Mouse (Mus musculus) forebrain, embryonic 16.5 days (tissue): Measurements from ENCODE around the gene Gm29609. TPM values are rescaled to one million over a fixed set of nuclear protein-coding genes. Genes with fewer than 3 reads are reported as not detected.
"Not testable (repeated sequence)": the region's sequence is repeated elsewhere in the genome, so short reads cannot be mapped to it uniquely, and the experiment has no call there.

ENCODE experiments used
- ATAC-seq: fragments of 200-750 bp; cut with Nextera tagmentation; 2 replicates; pipeline ENCODE4 v1.8.0; 2017; ENCODE audit warnings: mild to moderate bottlenecking, moderate library complexity
- H3K27ac ChIP-seq: fragments of 300-500 bp; sonication (generic); 2 replicates; pipeline ENCODE4 v1.5.1; 2014; ENCODE audit warnings: low read length, control low read depth
- H3K27me3 ChIP-seq: fragments of 300-500 bp; sonication (generic); replicated peaks from 2 replicates; pipeline ENCODE4 v1.6.1; 2014; ENCODE audit warnings: low read length; ENCODE audit not compliant: control insufficient read depth, insufficient read depth
- H3K36me3 ChIP-seq: fragments of 300-500 bp; sonication (generic); 2 replicates; pipeline ENCODE4 v1.6.1; 2014; ENCODE audit not compliant: control insufficient read depth, insufficient read depth
- H3K4me1 ChIP-seq: fragments of 300-500 bp; sonication (generic); replicated peaks from 2 replicates; pipeline ENCODE4 v1.6.1; 2014; ENCODE audit warnings: low read length; ENCODE audit not compliant: control insufficient read depth, insufficient read depth
- H3K4me2 ChIP-seq: fragments of 300-500 bp; sonication (generic); 2 replicates; pipeline ENCODE4 v1.6.1; 2014; ENCODE audit warnings: mild to moderate bottlenecking, low read length, control low read depth
- H3K4me3 ChIP-seq: fragments of 300-500 bp; sonication (generic); replicated peaks from 2 replicates; pipeline ENCODE4 v1.5.1; 2014; ENCODE audit warnings: mild to moderate bottlenecking, low read length, control low read depth
- H3K9ac ChIP-seq: fragments of 300-500 bp; sonication (generic); replicated peaks from 2 replicates; pipeline ENCODE4 v1.6.1; 2014; ENCODE audit warnings: low read depth, low read length, control low read depth
- H3K9me3 ChIP-seq: fragments of 300-500 bp; sonication (generic); 2 replicates; pipeline ENCODE4 v1.6.1; 2016; ENCODE audit warnings: low read length; ENCODE audit not compliant: control insufficient read depth
- WGBS: fragments of 180-500 bp; shearing (Covaris S2); extraction: QIAGEN DNeasy Blood & Tissue Kit; methylation state at CpG from one replicate; pipeline ENCODE4 v1.1.7; 2014; 5-methylcytosine and 5-hydroxymethylcytosine counted together
- polyA plus RNA-seq: library from polyadenylated mRNA; unstranded; fragments of >200 nt; fragmentation: Nextera tagmentation; extraction: Ambion mirVana; gene quantifications from 2 replicates; pipeline ENCODE4 v1.2.1, GENCODE M21; 2015

Gene Gm29609
- polyA plus RNA-seq, 1 experiment from 2014 or later, result 2.5 TPM

DNA sequence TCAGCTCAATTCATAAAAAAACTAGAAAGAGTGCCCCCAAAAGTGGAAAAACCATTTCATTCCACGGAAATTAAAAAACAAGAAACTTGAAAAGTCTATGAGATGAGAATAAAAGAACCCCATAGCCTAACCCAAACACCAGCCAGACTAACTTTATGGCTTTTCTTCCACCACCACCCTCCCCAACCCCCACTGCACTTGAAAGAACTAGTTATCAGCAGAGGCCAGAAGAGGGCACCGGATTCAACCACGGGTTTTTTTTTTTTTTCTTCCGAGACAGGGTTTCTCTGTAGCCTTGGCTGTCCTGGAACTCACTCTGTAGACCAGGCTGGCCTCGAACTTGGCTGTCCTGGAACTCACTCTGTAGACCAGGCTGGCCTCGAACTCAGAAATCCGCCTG, 38.6 kb upstream of the Gm29609 start:
- Histone ChIP-seq H3K4me2 (no peak overlapping the region), H3K9me3 (no peaks in the 10 kb centered on the region), H3K27me3 (no peaks in the 10 kb centered on the region), H3K4me3 (no peak overlapping the region), H3K9ac (no peak overlapping the region), H3K27ac (no peak overlapping the region), H3K4me1 (peaks cover 14% of the 10 kb centered on the region), H3K36me3 (no peaks in the 10 kb centered on the region)
- 68% methylated on average over 7 of the region's 7 CpGs for WGBS
- no peak for ATAC-seq

DNA sequence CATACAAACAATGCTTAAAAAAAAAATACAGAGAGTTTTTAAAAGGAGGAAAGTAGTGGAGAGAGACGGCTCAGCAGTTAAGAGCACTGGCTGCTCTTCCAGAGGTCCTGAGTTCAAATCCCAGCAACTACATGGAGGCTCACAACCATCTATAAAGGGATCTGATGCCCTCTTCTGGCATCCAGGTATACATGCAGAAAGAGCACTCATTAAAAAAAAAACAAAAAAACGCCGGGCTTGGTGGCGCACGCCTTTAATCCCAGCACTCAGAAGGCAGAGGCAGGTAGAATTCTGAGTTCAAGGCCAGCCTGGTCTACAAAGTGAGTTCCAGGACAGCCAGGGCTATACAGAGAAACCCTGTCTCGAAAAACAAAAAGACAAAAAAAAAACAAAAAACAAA, 36.8 kb upstream of the Gm29609 start:
- not testable (repeated sequence) for H3K36me3 ChIP-seq, H3K4me2 ChIP-seq, H3K27me3 ChIP-seq, H3K4me3 ChIP-seq, H3K27ac ChIP-seq, H3K9ac ChIP-seq, H3K9me3 ChIP-seq, ATAC-seq
- peaks cover 11% of the 10 kb centered on the region for H3K4me1 ChIP-seq
- 91% methylated on average over 6 of the region's 6 CpGs for WGBS

DNA sequence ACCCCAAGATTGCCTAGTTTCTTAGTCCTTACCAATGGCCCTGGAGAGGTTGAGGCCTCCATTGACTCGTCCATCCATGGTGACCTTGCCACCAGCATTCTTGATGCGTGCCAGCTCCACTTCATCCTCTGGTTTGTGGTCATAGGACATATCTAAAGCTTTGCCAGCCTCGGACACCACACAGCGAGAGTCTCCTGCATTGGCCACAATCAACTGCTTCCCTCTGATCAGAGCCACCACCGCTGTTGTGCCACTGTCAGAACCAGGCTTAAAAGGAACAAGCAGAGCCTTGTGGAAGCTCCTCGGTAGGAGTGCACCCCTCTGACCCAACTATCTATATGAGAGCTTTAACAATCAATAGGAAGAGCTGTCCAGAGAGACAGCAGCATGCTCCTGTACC, 24.7 kb upstream of the Gm29609 start:
- Histone ChIP-seq H3K27me3 (no peaks in the 10 kb centered on the region), H3K36me3 (peaks cover 22% of the 10 kb centered on the region), H3K4me2 (no peak overlapping the region), H3K9ac (no peak overlapping the region), H3K4me3 (no peak overlapping the region), H3K4me1 (peaks cover 17% of the 10 kb centered on the region), H3K9me3 (peaks cover 3% of the 10 kb centered on the region), H3K27ac (no peak overlapping the region)
- no peak for ATAC-seq
- 94% methylated on average over 6 of the region's 6 CpGs for WGBS

DNA sequence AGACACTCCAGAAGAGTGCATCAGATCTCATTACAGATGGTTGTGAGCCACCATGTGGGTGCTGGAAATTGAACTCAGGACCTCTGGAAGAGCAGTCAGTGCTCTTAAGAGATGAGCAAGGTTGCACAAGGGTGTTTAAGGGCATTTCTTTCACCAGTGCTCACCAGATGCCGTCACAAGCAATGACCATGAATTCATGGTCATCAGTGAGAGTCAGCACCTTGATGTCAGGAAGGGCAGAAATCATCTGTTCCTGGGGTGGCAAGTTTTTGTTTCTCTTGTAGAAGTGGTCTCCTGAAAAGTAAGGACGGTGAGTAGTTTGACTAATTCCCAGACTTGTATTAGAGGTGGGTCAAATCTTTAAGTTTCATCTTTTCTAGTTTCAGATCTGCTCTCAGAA, 24.2 kb upstream of the Gm29609 start:
- WGBS, result 93% methylated on average over 2 of the region's 2 CpGs
- no peak overlapping the region for H3K4me2 ChIP-seq
- peaks cover 17% of the 10 kb centered on the region for H3K4me1 ChIP-seq
- H3K27me3 ChIP-seq, result no peaks in the 10 kb centered on the region
- H3K9ac ChIP-seq, result no peak overlapping the region
- H3K9me3 ChIP-seq, result peaks cover 3% of the 10 kb centered on the region
- no peak for ATAC-seq
- no peak overlapping the region for H3K4me3 ChIP-seq
- peaks cover 27% of the 10 kb centered on the region for H3K36me3 ChIP-seq
- no peak overlapping the region for H3K27ac ChIP-seq

DNA sequence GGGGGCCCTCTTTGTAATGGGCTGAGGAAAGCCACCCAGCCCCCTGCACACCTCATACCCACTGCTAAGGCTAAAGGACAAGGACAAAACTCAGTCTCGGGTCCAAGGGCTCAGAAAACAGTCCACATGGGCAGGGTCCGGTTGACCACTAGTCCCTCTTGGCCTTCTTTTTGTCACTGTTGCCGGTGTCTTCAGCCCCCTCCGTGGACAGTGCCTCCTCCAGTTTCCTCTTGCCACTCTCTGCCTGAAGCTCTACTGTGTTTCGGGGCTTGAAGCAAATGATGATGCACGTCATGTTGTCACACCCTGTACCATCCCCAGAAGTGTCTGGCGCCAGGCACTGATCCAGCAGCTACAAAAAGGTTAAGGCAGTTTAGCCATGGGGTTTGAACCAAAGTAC, 23.2 kb upstream of the Gm29609 start:
- ATAC-seq, result no peak
- peak overlapping the region; percentile 60 for H3K4me2 ChIP-seq
- no peaks in the 10 kb centered on the region for H3K27me3 ChIP-seq
- no peak overlapping the region for H3K9ac ChIP-seq
- peaks cover 36% of the 10 kb centered on the region for H3K36me3 ChIP-seq
- H3K4me1 ChIP-seq, result peaks cover 17% of the 10 kb centered on the region
- peak overlapping the region; percentile 81 for H3K4me3 ChIP-seq
- 84% methylated on average over 7 of the region's 7 CpGs for WGBS
- peaks cover 3% of the 10 kb centered on the region for H3K9me3 ChIP-seq
- H3K27ac ChIP-seq, result peak overlapping the region; percentile 60

DNA sequence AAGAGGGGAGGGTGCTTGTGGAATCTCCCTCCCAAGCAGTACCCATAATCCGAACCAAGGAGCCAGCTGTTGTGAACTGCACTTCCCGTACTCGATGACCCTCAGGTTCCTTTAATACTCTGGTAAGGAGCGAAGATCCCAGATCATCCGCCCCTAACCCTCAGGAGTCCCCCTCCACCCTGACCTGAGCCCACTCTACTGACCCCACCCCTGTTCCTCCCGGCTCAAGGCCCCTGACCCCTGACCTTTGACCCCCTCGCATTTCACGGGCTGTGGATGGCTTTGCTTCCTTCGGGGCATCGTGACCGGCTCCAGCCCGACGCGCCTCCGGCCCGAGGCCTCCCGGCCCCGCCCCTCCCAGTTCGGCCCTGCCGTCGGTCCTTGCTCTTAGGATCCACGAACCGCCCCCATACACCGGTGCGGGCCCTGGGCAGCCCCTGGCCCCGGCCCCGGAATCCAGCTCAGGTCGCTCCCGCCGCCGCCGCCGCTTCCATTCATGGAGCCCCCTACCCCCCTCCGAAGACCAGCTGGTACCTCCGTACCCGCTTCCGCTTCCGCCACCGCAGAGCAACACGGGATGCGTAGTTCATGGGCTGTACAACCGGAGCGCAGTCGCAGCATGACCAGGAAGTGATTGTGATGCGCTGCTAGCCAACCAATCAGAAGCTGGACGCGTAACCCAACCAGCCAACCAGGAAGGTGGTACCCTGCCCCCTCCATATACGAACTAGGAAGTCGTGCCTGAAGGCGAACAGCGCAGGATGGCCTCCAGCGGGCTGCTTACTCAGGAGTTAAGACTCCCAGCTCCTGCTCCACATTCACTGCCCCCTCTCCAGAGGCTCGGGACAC, 22.3 kb upstream of the Gm29609 start, which contains the start of gene Zfp513:
Gene Zfp513 (minus strand): TSS at position 562 of the 849 bp plus-strand sequence.
- peak within 1 kb of the TSS; percentile 81 for H3K4me3 ChIP-seq
- peak within 1 kb of the TSS; percentile 89 for H3K9ac ChIP-seq
- H3K4me2 ChIP-seq, result peak within 1 kb of the TSS; percentile 70
- peaks cover 3% of the 10 kb centered on the region for H3K9me3 ChIP-seq
- H3K4me1 ChIP-seq, result peaks cover 17% of the 10 kb centered on the region
- peaks cover 46% of the 10 kb centered on the region for H3K36me3 ChIP-seq
- ATAC-seq, result peak; percentile 97
- H3K27me3 ChIP-seq, result no peaks in the 10 kb centered on the region
- H3K27ac ChIP-seq, result peak within 1 kb of the TSS; percentile 76
- WGBS, result under 1% methylated on average over 53 of the region's 53 CpGs

DNA sequence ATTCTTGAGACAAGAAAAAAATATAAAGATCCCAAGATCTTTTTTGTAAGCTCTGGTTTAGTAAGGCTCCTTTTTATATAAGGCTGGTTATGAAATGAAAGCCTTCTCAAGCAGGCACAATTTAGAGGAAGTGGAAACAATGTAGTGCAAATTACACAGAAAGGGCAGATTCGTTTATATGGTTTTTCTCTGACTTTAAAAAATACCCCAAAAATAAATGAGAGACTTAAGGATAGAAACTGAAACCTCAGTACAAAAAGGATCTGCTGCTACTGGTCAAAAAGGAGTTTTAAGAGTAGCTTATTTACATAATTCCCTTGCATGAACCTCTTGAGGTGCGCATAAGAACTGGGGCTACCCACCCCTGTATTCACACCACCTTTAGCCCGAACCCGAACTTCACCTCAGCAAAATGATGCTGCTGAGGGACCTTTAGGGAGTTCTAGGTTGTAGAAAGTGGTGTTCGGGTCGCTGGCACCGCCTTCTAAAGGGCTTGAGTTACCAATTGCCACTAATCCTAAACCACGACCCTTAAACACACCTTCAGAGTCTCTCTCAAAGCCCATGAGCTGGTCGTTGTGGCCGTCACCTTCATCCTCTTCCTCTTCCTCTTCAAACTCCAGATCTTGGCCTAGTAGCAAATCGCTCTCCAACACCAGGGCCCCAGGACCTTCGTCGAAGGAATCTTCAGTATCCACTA, 21.5 kb upstream of the Gm29609 start:
- no peak for ATAC-seq
- Histone ChIP-seq H3K9me3 (peaks cover 3% of the 10 kb centered on the region), H3K36me3 (peaks cover 52% of the 10 kb centered on the region), H3K27ac (peak overlapping the region; percentile 76), H3K27me3 (no peaks in the 10 kb centered on the region), H3K4me3 (peak overlapping the region; percentile 81), H3K4me2 (peak overlapping the region; percentile 70), H3K4me1 (peaks cover 17% of the 10 kb centered on the region), H3K9ac (peak overlapping the region; percentile 89)
- WGBS, result 20% methylated on average over 13 of the region's 13 CpGs

DNA sequence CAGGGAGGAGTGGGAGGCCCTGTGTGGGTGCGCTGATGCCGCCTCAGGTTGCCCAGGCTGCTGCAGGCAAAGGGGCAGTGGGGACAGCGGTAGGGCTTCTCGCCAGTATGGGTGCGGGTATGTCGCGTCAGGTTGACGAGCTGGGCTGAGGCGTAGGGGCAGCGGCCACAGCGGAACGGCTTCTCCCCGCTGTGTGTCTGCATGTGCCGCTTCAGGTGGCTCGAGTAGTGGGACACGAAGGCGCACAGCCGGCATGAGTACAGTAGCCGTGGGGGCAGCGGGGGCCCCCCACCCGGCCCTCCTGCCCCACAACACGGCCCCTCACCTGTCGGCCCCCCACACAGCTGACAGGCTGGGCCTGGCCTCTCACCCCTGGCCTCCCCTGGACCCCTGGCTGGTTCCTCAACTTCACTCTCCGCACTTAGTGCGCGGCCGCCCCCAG, 20.6 kb upstream of the Gm29609 start:
- WGBS, result 89% methylated on average over 27 of the region's 27 CpGs
- Histone ChIP-seq H3K9me3 (peaks cover 3% of the 10 kb centered on the region), H3K4me1 (peaks cover 17% of the 10 kb centered on the region), H3K36me3 (peaks cover 55% of the 10 kb centered on the region), H3K9ac (no peak overlapping the region), H3K27ac (no peak overlapping the region), H3K4me3 (no peak overlapping the region), H3K27me3 (no peaks in the 10 kb centered on the region), H3K4me2 (no peak overlapping the region)
- ATAC-seq, result no peak

DNA sequence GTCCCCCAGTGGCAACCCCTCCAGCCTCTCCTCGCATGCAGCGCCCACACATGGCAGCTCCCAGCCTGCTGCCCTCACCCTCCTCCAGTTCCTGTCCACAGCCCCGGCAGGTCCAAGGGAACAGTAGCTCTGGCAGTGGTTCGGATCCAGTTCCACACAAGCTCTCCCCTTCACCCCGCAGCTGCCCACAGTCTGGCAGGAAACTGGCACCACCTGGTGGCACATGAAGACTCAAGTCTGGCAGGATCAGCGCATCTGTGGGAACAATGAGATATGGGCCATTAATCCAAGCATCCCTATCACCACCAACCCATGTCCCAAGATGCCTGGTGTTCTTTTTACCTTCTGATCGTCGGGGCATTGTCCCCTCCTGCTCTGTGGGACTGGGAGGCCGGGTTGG, 20.2 kb upstream of the Gm29609 start:
- ATAC-seq, result no peak
- 91% methylated on average over 9 of the region's 9 CpGs for WGBS
- Histone ChIP-seq H3K4me2 (no peak overlapping the region), H3K4me3 (no peak overlapping the region), H3K27me3 (no peaks in the 10 kb centered on the region), H3K27ac (no peak overlapping the region), H3K9ac (no peak overlapping the region), H3K36me3 (peaks cover 58% of the 10 kb centered on the region), H3K4me1 (peaks cover 17% of the 10 kb centered on the region), H3K9me3 (peaks cover 3% of the 10 kb centered on the region)
